ENCODE assay signal across 12 mouse cellular contexts in the genomic region with DNA sequence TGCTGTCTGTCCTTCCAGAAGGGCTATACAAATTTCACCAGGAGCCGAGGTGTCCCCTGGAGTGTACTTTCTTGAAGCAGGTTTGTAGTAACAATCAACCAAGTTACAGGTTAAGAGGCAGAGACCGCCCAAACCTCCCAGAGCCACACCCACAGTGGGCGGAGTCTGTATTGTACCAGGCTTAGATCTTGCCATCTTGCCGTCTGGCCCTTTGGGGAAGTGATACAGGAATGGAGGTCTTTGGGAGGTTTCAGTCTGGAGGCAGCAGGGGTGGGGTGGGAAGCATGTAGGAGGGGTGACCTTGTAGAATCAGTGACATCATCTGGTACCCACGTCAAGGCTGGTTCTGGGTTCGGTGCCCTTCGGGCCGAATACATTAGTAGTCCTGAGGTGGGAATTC. TPM values are rescaled to one million over a fixed set of nuclear protein-coding genes. Genes with fewer than 3 reads are reported as not detected.
DNase-seq lines count a peak whose midpoint lies in the region; ATAC-seq and TF ChIP-seq lines count a peak whose summit lies in the region.
"Had no signal": no experiment of that assay in that cellular context is flagged by ENCODE, and none has a peak within 500 bp of the region (broad histone marks: within the 10 kb centered on the region; RNA-seq: fewer than 3 reads in every experiment).

No protein-coding gene starts in this region.

- H3K4me1 ChIP-seq in kidney, postnatal 0 days (replicated peaks; ENCODE audit: insufficient read depth, low read length), result no peaks in the 10 kb centered on the region
- H3K4me1 ChIP-seq in hindbrain, embryonic 12.5 days, result peaks cover 17% of the 10 kb centered on the region
- no peaks in the 10 kb centered on the region for H3K4me1 ChIP-seq in heart, embryonic 11.5 days (ENCODE audit: control insufficient read depth, insufficient read depth, low read length)
- H3K4me1 ChIP-seq: stomach, embryonic 15.5 days had no signal

- peak; percentile 18; the same call in 1 of the 2 replicates for ATAC-seq in kidney, postnatal 0 days (replicated peaks; ENCODE audit: low FRiP score, low read depth)
- peak; percentile 44; the same call in 1 of the 2 replicates for ATAC-seq in hindbrain, embryonic 12.5 days (ENCODE audit: low FRiP score)
- ATAC-seq in heart, embryonic 11.5 days (replicated peaks; ENCODE audit: insufficient number of reproducible peaks, low FRiP score, low TSS enrichment), result no peak

- no peak overlapping the region for H3K4me3 ChIP-seq in kidney, postnatal 0 days (replicated peaks; ENCODE audit: low read depth, low read length)
- H3K4me3 ChIP-seq in hindbrain, embryonic 12.5 days, result no peak overlapping the region
- no peak overlapping the region for H3K4me3 ChIP-seq in heart, embryonic 11.5 days (ENCODE audit: low read depth, low read length)
- H3K4me3 ChIP-seq: stomach, embryonic 15.5 days had no signal

- no peak for TF ChIP-seq CTCF in kidney, postnatal 0 days (IDR thresholded peaks at IDR 0.05; ENCODE audit: low read depth)

- no peak overlapping the region for H3K27ac ChIP-seq in kidney, postnatal 0 days
- H3K27ac ChIP-seq in hindbrain, embryonic 12.5 days, result 0 out of 2 replicates have a peak overlapping the region, but pooled peaks have one; percentile 1
- H3K27ac ChIP-seq in heart, embryonic 11.5 days (ENCODE audit: low read depth, low read length), result no peak overlapping the region
- H3K27ac ChIP-seq: stomach, embryonic 15.5 days had no signal

- no peaks in the 10 kb centered on the region for H3K36me3 ChIP-seq in kidney, postnatal 0 days (ENCODE audit: insufficient read depth, low read length)
- H3K36me3 ChIP-seq in hindbrain, embryonic 12.5 days, result no peaks in the 10 kb centered on the region
- no peaks in the 10 kb centered on the region for H3K36me3 ChIP-seq in splenic B cell, adult 2 months (ENCODE audit: control insufficient read depth, insufficient read depth, low read length, poor library complexity, severe bottlenecking)
- no peaks in the 10 kb centered on the region for H3K36me3 ChIP-seq in heart, embryonic 11.5 days (ENCODE audit: control insufficient read depth, insufficient read depth, low read length)
- H3K36me3 ChIP-seq: G1E; stomach, embryonic 15.5 days had no signal

- no peaks in the 10 kb centered on the region for H3K9me3 ChIP-seq in kidney, postnatal 0 days (replicated peaks; ENCODE audit: low read length)
- no peaks in the 10 kb centered on the region for H3K9me3 ChIP-seq in hindbrain, embryonic 12.5 days (replicated peaks)
- H3K9me3 ChIP-seq in heart, embryonic 11.5 days (replicated peaks; ENCODE audit: control insufficient read depth, low read length), result no peaks in the 10 kb centered on the region
- H3K9me3 ChIP-seq: G1E; stomach, embryonic 15.5 days had no signal

- DNase-seq in kidney, postnatal 0 days (ENCODE audit: low spot score), result no peak
- DNase-seq in kidney, postnatal 36 days, result no peak
- DNase-seq in thymus, postnatal 14 days, result peak; percentile 26
- DNase-seq in thymus, adult 18-20 months, result no peak
- DNase-seq in splenic B cell, adult 2 months (ENCODE audit: low read depth, low spot score), result peak; percentile 7
- DNase-seq: cerebellum, adult 9-10 months; lung, adult 18-20 months; right cerebral cortex, postnatal 14 days had no signal

- H3K4me2 ChIP-seq in kidney, postnatal 0 days (ENCODE audit: low read length), result no peak overlapping the region
- H3K4me2 ChIP-seq in hindbrain, embryonic 12.5 days (replicated peaks), result no peak overlapping the region
- H3K4me2 ChIP-seq in heart, embryonic 11.5 days, result no peak overlapping the region
- H3K4me2 ChIP-seq: stomach, embryonic 15.5 days had no signal

- WGBS in kidney, postnatal 0 days, result 70% methylated on average over 8 of the region's 8 CpGs
- WGBS in hindbrain, embryonic 12.5 days, result 64% methylated on average over 8 of the region's 8 CpGs
- WGBS in heart, embryonic 11.5 days (ENCODE audit: insufficient replicate concordance), result 82% methylated on average over 8 of the region's 8 CpGs

- no peaks in the 10 kb centered on the region; the same call in 1 of the 2 replicates for H3K27me3 ChIP-seq in kidney, postnatal 0 days (ENCODE audit: insufficient read depth, low read length)
- no peaks in the 10 kb centered on the region for H3K27me3 ChIP-seq in hindbrain, embryonic 12.5 days
- no peaks in the 10 kb centered on the region for H3K27me3 ChIP-seq in splenic B cell, adult 2 months (ENCODE audit: control insufficient read depth, insufficient read depth, low read length, poor library complexity, severe bottlenecking)
- no peaks in the 10 kb centered on the region for H3K27me3 ChIP-seq in heart, embryonic 11.5 days (ENCODE audit: control insufficient read depth, insufficient read depth, low read length)
- H3K27me3 ChIP-seq: stomach, embryonic 15.5 days had no signal

- no peak overlapping the region for H3K9ac ChIP-seq in kidney, postnatal 0 days (ENCODE audit: low read depth, low read length)
- no peak overlapping the region for H3K9ac ChIP-seq in hindbrain, embryonic 12.5 days
- H3K9ac ChIP-seq in heart, embryonic 11.5 days (ENCODE audit: low read depth, low read length), result no peak overlapping the region
- H3K9ac ChIP-seq: stomach, embryonic 15.5 days had no signal

RNA-seq across cellular contexts. Expression of a gene that starts 53.3 kb away (rescaled TPM):
- polyA plus RNA-seq in kidney, postnatal 0 days (2015; fragmentation: Nextera tagmentation; extraction: Ambion mirVana), result 54.7 and 55.2 TPM in 2 replicates
- polyA plus RNA-seq in hindbrain, embryonic 12.5 days (2016; fragmentation: Nextera tagmentation; extraction: Ambion mirVana), result 37.2 and 43.1 TPM in 2 replicates
- 30.5 and 37.6 TPM in 2 replicates for polyA plus RNA-seq in heart, embryonic 11.5 days (2014; fragmentation: Nextera tagmentation; extraction: Ambion mirVana)

RNA-seq across cellular contexts. Expression of a gene that starts 54.4 kb away (rescaled TPM):
- 89.4 and 92.5 TPM in 2 replicates for polyA plus RNA-seq in kidney, postnatal 0 days (2015; fragmentation: Nextera tagmentation; extraction: Ambion mirVana)
- 91.7 and 94.1 TPM in 2 replicates for polyA plus RNA-seq in hindbrain, embryonic 12.5 days (2016; fragmentation: Nextera tagmentation; extraction: Ambion mirVana)
- polyA plus RNA-seq in heart, embryonic 11.5 days (2014; fragmentation: Nextera tagmentation; extraction: Ambion mirVana), result 103 and 105 TPM in 2 replicates

Comparison
In these comparisons a context has a peak if more than half of its experiments do, and no peak if none do; other contexts are left out.
1. DNase-seq: peak in thymus, postnatal 14 days (single experiment) and splenic B cell, adult 2 months (single experiment); none in kidney, postnatal 0 days (single experiment), kidney, postnatal 36 days (0 of 2) and thymus, adult 18-20 months (0 of 2).